Mouse (Mus musculus): Measurements from ENCODE around the gene Taf5.
A peak's percentile ranks its signal among the peaks of the same experiment; 100 is the strongest.

Gene Taf5

GRCm38 (mm10) chr19:47065860-47066259, 1.7 kb upstream of the Taf5 start:
- no peak for DNase-seq (ENCODE audit: low read depth, low spot score)

GRCm38 (mm10) chr19:47067924-47068611, 522 bp downstream of the Taf5 start:
- peak; percentile 66 for DNase-seq (ENCODE audit: low read depth, low spot score)

- DNase-seq (ENCODE audit: low read depth, low spot score): no peak
Observed at GRCm38 (mm10) chr19:47088226-47088625, 20.7 kb downstream of the Taf5 start.

- DNase-seq (ENCODE audit: low read depth, low spot score): no peak
Observed at GRCm38 (mm10) chr19:47089718-47090525, 22.4 kb downstream of the Taf5 start.

DNA sequence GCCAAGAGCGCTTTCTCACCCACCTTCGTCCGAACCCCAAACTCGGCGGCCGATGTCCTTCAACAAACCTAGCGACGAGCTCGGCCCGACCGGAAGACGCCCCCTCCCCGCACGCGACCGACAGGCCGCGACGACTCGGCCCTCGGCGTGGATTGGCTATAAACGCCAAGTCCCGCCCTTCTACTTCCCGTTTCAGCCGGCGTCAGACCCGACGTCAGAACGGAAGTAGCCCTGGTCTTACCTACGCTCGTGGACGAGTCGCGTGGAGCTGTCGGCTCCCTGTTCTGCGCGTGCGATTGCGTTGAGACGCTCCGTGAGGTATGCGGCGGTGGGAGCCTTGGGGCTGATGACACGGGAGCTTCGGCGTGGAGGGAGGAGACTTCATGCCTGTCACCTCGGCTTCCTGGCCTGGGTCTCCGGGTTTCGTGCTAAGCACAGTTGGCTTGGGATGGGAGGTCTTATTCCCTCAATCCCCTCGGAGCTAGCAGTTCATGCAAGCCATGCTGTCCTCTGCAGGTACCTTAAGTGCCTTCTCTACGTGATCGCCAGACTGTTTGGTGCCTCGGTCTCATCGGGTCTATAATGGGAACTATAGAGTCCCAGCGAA, 23.1 kb downstream of the Taf5 start, which contains the start of the genes Usmg5 and Pdcd11:
Usmg5 (minus strand) TSS at position 98 of the 607 bp plus-strand sequence.
Pdcd11 (plus strand) TSS at position 219 of the 607 bp plus-strand sequence.
- peak; percentile 92 for DNase-seq (ENCODE audit: low read depth, low spot score)

- no peak for DNase-seq (ENCODE audit: low read depth, low spot score)
Observed at GRCm38 (mm10) chr19:47101080-47101479, 33.5 kb downstream of the Taf5 start.

- DNase-seq (ENCODE audit: low read depth, low spot score): no peak
Observed at GRCm38 (mm10) chr19:47104641-47105271, 37.2 kb downstream of the Taf5 start.

- no peak for DNase-seq (ENCODE audit: low read depth, low spot score)
Observed at GRCm38 (mm10) chr19:47118634-47119033, 51.1 kb downstream of the Taf5 start.

DNA sequence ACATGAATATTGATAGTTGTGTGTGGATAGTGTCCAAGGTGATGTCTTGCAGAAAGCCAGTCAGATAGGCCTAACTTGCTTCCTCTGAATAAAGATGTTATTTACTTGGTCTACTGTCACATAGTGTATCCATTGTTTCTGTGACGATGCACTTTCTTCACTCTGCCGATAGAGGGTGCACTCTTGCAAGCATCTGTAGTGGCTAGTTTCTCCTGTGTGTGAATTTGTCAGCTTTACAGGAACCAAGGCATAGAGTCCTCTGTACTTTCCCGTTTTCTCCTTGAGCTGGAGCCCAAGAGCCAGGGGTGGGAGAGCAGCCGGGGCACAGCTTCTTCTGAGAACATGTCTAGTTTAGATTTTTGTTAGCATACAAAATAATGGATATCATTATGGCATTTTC, 53.5 kb downstream of the Taf5 start:
- no peak for DNase-seq (ENCODE audit: low read depth, low spot score)

GRCm38 (mm10) chr19:47122802-47123201, 55.3 kb downstream of the Taf5 start:
- no peak for DNase-seq (ENCODE audit: low read depth, low spot score)

GRCm38 (mm10) chr19:47128164-47128563, 60.6 kb downstream of the Taf5 start:
- no peak for DNase-seq (ENCODE audit: low read depth, low spot score)

DNA sequence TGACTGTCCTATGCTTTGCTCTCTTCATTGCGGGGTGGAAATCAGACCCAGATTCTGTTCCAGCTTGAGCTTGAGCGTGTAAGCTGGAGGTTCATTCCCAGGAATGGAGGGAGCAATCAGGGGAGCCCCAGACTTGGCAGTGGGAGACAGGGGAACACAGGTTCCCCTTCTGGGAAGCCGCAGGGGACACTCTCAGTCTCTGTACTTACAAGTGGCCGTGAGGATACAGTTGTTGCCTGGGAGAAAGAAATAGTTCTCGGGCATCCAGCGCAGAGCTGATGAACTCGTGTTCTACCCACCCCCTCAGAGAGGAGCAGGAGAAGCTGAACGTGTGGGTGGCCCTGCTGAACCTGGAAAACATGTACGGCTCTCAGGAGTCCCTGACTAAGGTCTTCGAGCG, 61.3 kb downstream of the Taf5 start:
- no peak for DNase-seq (ENCODE audit: low read depth, low spot score)

GRCm38 (mm10) chr19:47130551-47131125, 63.1 kb downstream of the Taf5 start:
- DNase-seq (ENCODE audit: low read depth, low spot score): no peak

Data from embryo, embryonic 11.5 days (tissue).